Mouse (Mus musculus): ENCODE results near the gene Copb1. TPM values are rescaled to one million over a fixed set of nuclear protein-coding genes. Genes with fewer than 3 reads are reported as not detected.

Copb1 gene
- total and polyA plus RNA-seq, 3 experiments = 50.1 to 405 (median 61.3) TPM

- Histone ChIP-seq H3K9ac (ENCODE audit: control insufficient read depth, low read depth, low read length, poor library complexity, severe bottlenecking) (no peak overlapping the region), H3K36me3 (ENCODE audit: control insufficient read depth in 1 of 2, insufficient read depth in 2 of 2, low read length in 2 of 2) (peaks cover 10 to 34% of the 10 kb centered on the region in 2 experiments), H3K79me2 (ENCODE audit: control insufficient read depth, insufficient read depth, low read length, poor library complexity) (peaks cover 13% of the 10 kb centered on the region), H3K4me1 (ENCODE audit: control insufficient read depth in 1 of 2, insufficient read depth in 2 of 2, low read length in 2 of 2) (peaks cover 0 to 2% of the 10 kb centered on the region in 2 experiments; a peak in 1 of 4 replicates), H3K27ac (ENCODE audit: control insufficient read depth, low read depth, low read length) (no peak overlapping the region), H3K27me3 (ENCODE audit: control insufficient read depth in 1 of 2, insufficient read depth in 2 of 2, low read length in 2 of 2) (no peaks in the 10 kb centered on the region), H3K4me3 (ENCODE audit: control insufficient read depth in 1 of 2, insufficient read depth in 1 of 2, low read depth in 2 of 2, low read length in 2 of 2) (no peak overlapping the region), H3K9me3 (replicated peaks; ENCODE audit: insufficient read depth, low read length) (no peaks in the 10 kb centered on the region)
- DNase-seq (ENCODE audit: low read depth, low spot score) = peak; percentile 44
- TF ChIP-seq SMC3 (IDR thresholded peaks at IDR 0.05; ENCODE audit: low read depth, low read length) (peak; percentile 28; the same call in 1 of the 2 replicates), ZKSCAN1 (IDR thresholded peaks at IDR 0.05; ENCODE audit: low read depth, low read length) (no peak), CTCF (IDR thresholded peaks at IDR 0.05 in 2 of 3, conservative IDR thresholded peaks at IDR 0.05 in 1 of 3; ENCODE audit: control insufficient read depth in 1 of 3, insufficient read depth in 1 of 3, low read depth in 2 of 3, low read length in 3 of 3, poor library complexity in 1 of 3, severe bottlenecking in 1 of 3) (peak; percentile 12 to 39 (median 37); a peak in 4 of 6 replicates), RAD21 (IDR thresholded peaks at IDR 0.05; ENCODE audit: low read depth, low read length) (peak; percentile 26), POLR2AphosphoS5 (IDR thresholded peaks at IDR 0.05; ENCODE audit: borderline replicate concordance, low read depth, low read length) (no peak), HCFC1 (IDR thresholded peaks at IDR 0.05; ENCODE audit: low read depth, low read length) (no peak)
Observed at GRCm38 (mm10) chr7:114251684-114252083, 2.8 kb downstream of the Copb1 start.

DNA sequence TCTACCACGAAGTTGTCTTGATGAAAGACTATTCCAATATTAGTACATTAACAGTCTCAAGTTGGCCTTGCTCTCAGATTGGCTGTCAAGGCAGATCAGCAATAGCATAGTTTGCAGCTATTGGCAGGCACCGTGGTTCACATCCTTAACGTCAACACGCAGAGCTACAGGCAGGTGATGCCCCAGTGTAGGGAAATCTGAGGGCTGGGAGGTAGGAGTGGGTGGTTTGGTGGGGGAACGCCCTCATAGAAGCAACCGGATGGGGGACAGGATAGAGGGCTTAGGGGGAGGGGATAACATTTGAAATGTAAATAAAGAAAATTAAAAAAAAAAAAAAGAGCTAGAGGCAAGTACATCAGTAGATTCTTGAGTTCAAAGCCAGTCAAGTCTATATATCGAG is 20.5 kb downstream of the Copb1 start:
- Histone ChIP-seq H3K27ac (ENCODE audit: control insufficient read depth, low read depth, low read length) (no peak overlapping the region), H3K9me3 (replicated peaks; ENCODE audit: insufficient read depth, low read length) (no peaks in the 10 kb centered on the region), H3K36me3 (ENCODE audit: control insufficient read depth in 1 of 2, insufficient read depth in 2 of 2, low read length in 2 of 2) (peaks cover 0 to 43% of the 10 kb centered on the region in 2 experiments; a peak in 2 of 4 replicates), H3K4me3 (ENCODE audit: control insufficient read depth in 1 of 2, insufficient read depth in 1 of 2, low read depth in 2 of 2, low read length in 2 of 2) (no peak overlapping the region), H3K27me3 (ENCODE audit: control insufficient read depth in 1 of 2, insufficient read depth in 2 of 2, low read length in 2 of 2) (no peaks in the 10 kb centered on the region), H3K79me2 (ENCODE audit: control insufficient read depth, insufficient read depth, low read length, poor library complexity) (no peaks in the 10 kb centered on the region), H3K9ac (ENCODE audit: control insufficient read depth, low read depth, low read length, poor library complexity, severe bottlenecking) (no peak overlapping the region), H3K4me1 (ENCODE audit: control insufficient read depth in 1 of 2, insufficient read depth in 2 of 2, low read length in 2 of 2) (no peaks in the 10 kb centered on the region)
- no peak for DNase-seq (ENCODE audit: low read depth, low spot score)
- no peak for TF ChIP-seq HCFC1 (IDR thresholded peaks at IDR 0.05; ENCODE audit: low read depth, low read length)
- TF ChIP-seq KAT2A (conservative IDR thresholded peaks at IDR 0.05; ENCODE audit: low read depth, low read length) = no peak
- TF ChIP-seq MYB (IDR thresholded peaks at IDR 0.05; ENCODE audit: low read depth, low read length) = no peak

GRCm38 (mm10) chr7:114232982-114233381 is 21.5 kb downstream of the Copb1 start:
- H3K27ac ChIP-seq (ENCODE audit: control insufficient read depth, low read depth, low read length) = no peak overlapping the region
- H3K79me2 ChIP-seq (ENCODE audit: control insufficient read depth, insufficient read depth, low read length, poor library complexity) = no peaks in the 10 kb centered on the region
- no peak overlapping the region for H3K9ac ChIP-seq (ENCODE audit: control insufficient read depth, low read depth, low read length, poor library complexity, severe bottlenecking)
- TF ChIP-seq TAL1 (IDR thresholded peaks at IDR 0.05; ENCODE audit: low read length) = no peak
- no peak for TF ChIP-seq MAFK (IDR thresholded peaks at IDR 0.05; ENCODE audit: borderline replicate concordance, low read depth, low read length)
- no peak for DNase-seq (ENCODE audit: low read depth, low spot score)
- no peaks in the 10 kb centered on the region for H3K9me3 ChIP-seq (replicated peaks; ENCODE audit: insufficient read depth, low read length)
- H3K4me1 ChIP-seq (ENCODE audit: control insufficient read depth in 1 of 2, insufficient read depth in 2 of 2, low read length in 2 of 2) = no peaks in the 10 kb centered on the region
- no peaks in the 10 kb centered on the region for H3K27me3 ChIP-seq (ENCODE audit: control insufficient read depth in 1 of 2, insufficient read depth in 2 of 2, low read length in 2 of 2)
- H3K36me3 ChIP-seq (ENCODE audit: control insufficient read depth in 1 of 2, insufficient read depth in 2 of 2, low read length in 2 of 2) = peaks cover 0 to 34% of the 10 kb centered on the region in 2 experiments; a peak in 2 of 4 replicates
- no peak overlapping the region for H3K4me3 ChIP-seq (ENCODE audit: control insufficient read depth in 1 of 2, insufficient read depth in 1 of 2, low read depth in 2 of 2, low read length in 2 of 2)
